Mouse (Mus musculus): ENCODE results near the gene Me1.

The Me1 gene

DNA sequence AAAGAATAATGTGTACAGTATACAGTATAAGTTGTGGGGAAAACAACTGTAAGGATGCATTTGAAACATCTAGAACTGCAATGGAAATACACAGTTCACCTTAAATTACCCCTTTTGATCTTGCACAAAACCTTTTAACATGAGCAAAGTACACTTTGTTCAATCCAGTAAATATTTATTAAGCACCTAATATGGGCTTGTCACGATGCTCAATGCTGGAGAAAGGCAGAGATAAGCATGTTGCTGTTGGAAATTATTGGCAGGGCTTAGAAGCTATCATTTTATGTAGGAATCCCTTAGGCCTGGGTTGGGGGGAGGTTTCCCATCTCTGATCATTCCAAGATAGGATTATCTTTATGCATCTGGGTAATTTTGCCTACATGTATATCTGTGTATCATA is 11.7 kb upstream of the Me1 start:
- no peak for DNase-seq

- no peak for DNase-seq
Observed at GRCm38 (mm10) chr9:86701844-86702243, 6.1 kb upstream of the Me1 start.

DNA sequence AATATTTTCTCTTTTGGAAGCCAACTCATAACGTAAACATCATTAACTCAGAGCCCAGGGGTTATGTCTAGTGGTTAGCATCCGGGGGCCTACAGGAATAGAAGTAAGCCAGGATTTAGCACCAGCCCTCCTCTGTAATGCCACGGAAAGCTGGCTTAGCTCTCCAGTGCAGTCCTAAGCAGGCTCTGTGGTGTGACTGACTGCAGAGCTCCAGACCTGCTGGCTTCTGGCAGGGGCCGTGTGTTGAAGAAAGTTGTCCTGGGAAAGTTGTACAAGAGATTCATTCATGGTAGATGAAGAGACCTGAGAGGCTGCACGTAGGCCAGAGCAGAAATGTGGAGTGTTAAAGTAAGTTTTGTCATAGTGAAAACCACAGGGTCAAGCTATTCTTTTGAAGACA is 5.5 kb upstream of the Me1 start:
- no peak for DNase-seq

- no peak for DNase-seq
Observed at GRCm38 (mm10) chr9:86695199-86695817, 445 bp downstream of the Me1 start.

GRCm38 (mm10) chr9:86694644-86695043 is 1.1 kb downstream of the Me1 start:
- no peak for DNase-seq

DNA sequence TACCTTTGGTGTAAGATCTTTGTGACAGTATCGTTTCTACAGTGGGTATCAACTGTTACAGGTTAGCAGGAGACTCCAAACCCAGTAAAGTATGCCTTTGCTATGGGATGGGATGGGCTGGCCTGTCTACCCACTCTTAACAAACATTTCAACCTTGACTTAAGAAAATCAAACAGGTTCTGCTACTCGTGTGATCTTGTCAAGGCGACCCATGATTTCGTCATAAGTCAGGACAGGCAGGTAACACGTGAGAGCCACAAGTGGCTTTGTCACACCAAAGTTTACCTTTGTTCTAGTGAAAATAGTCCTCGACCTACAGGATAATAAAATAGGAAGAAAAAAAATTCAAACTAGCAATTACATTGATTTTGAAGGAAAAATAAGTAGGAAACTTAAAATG is 1.8 kb downstream of the Me1 start:
- DNase-seq, result no peak

- DNase-seq, result no peak
Observed at GRCm38 (mm10) chr9:86692676-86693075, 3.1 kb downstream of the Me1 start.

DNA sequence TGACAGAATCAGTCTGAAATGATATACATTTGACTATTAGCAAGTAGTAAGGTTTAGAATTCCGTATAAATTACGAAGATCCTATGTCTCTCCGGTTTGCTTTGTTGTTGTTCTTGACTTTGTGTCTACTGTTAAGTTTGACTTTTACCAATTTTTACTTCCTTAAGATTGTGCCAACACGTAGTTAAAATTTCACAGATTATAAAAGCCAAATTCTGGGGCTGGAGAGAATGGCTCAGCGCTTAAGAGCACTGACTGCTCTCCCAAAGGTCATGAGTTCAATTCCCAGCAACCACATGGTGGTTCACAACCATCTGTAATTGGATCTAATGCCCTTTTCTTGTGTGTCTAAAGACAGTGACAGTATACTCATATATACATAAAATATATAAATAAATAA is 3.5 kb downstream of the Me1 start:
- DNase-seq, result no peak

DNA sequence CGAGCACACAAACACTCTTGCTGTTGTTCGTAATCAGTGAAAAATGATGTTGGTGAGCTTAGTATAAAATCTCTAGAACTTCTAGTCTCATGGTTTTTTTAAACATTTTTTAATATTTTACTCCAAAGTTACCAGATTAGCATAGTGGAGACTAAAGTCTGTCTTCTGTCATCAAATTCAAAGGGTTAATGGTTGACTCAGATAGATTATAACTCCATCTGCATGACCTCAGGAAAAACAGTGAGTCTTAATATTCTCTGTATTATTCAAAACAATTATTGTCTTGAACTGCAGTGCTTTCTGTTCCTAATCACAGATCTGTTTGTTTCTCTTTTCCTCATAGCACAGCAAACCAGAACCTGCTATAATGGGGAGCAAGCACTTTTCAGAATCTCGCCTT is 4.7 kb downstream of the Me1 start:
- no peak for DNase-seq

- no peak for DNase-seq
Observed at GRCm38 (mm10) chr9:86683713-86684209, 12.0 kb downstream of the Me1 start.

DNA sequence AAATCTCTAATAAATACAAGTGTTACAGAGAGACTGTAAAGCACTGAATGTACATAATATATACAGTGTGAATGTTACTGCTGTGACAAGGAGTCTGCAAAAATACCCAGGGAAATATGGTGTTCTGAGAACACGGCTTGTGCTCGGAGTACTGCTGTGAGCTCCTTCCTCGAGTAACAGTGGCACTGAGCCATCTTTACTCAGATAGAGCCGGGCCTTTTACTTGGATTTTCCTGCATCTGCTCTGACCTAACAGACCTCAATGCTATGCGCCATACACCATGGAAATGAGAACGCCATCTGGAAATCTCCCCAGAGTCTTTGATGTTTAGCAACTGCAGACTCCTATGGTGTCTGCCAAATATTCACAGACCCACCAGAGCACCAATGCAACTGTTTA is 12.9 kb downstream of the Me1 start:
- no peak for DNase-seq

GRCm38 (mm10) chr9:86682278-86682677 is 13.5 kb downstream of the Me1 start:
- no peak for DNase-seq

- no peak for DNase-seq
Observed at GRCm38 (mm10) chr9:86680431-86680830, 15.3 kb downstream of the Me1 start.

GRCm38 (mm10) chr9:86679843-86680417 is 15.8 kb downstream of the Me1 start:
- DNase-seq, result no peak

DNA sequence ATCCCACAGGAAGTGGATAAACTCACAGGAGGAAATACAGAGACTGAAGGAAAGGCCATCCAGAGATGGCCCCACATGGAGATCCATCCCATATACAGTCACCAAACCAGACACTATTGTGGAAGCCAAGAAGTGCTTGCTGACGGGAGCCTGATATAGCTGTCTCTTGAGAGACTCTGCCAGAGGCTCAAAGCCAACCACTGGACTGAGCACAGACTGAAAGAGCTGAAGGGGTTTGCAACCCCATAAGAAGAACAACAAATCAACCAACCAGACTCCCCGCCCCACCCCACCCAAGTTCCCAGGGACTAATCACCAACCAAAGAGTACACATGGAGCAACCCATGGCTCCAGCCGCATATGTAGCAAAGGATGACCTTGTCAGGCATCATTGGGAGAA is 19.5 kb downstream of the Me1 start:
- no peak for DNase-seq

DNA sequence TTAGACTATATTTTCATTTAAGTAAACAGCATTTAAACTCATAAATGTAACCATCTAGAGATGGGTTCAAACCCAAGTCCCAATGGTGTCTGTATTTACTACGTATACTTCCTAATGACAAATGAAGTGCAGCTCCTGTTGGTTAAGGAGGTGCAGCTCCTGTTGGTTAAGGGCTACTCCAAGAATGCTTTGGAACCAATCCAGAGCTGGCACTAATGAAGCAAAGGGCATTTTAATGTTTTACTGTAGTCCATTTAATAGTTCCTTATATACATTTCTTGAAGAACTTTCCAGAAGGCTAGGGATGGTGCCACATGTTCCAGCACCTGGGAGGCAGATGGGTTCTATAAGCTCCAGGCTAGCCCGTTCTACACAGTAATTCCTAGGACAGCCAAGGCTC is 20.3 kb downstream of the Me1 start:
- DNase-seq, result no peak

GRCm38 (mm10) chr9:86672907-86673472 is 22.8 kb downstream of the Me1 start:
- no peak for DNase-seq

DNA sequence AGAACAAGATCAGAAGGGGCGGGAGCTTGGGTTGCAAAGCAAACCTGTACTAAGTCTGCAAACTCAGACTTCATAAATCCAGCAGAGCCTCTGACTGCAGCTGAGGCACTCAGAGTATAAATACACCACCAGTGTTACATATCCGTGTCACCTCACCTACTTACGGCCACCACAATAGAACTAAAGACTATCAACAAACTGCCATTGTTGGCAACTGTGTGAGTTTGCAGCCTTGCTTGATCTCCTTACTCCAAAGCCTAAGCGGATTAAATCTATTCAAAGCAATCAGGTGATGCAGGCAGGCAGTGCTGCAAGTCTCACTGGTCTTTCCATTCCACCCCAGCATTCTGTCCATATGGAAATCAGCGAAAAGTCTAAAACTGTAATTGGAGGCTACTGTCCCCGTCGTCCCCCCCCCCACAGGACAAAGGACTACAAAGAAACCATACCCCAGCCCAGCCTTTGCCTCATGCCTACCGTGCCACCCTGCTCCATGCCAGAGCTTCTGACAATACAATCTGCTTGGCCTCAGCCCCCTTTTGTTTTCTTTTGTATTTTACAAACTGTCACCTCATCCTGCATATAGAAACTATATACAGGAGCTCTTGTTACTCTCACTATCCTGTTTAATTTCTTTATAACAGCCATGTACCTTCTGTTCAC is 27.0 kb downstream of the Me1 start:
- DNase-seq, result no peak

- DNase-seq, result no peak
Observed at GRCm38 (mm10) chr9:86667138-86667750, 28.5 kb downstream of the Me1 start.

- no peak for DNase-seq
Observed at GRCm38 (mm10) chr9:86661679-86662078, 34.1 kb downstream of the Me1 start.

DNA sequence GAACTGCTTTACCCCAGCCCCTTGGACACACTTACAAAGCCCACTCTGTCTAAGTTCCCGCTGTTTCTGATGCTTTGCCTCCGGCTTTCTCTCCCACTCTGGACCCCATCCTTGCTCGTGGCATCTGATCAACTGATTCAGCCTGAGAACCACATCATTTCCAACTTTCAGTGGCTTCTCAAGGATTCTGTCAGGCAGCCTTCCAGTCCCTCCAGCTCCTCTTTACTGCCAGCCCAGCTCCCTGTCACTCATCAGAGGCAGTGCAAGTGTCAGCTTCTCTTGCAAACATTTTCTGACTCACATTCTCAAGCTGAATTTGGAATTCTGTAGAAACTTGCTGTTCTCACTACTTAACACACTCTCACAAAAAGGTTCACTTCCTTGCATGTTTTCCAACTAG is 34.5 kb downstream of the Me1 start:
- no peak for DNase-seq

- no peak for DNase-seq
Observed at GRCm38 (mm10) chr9:86660327-86660726, 35.4 kb downstream of the Me1 start.

- no peak for DNase-seq
Observed at GRCm38 (mm10) chr9:86658347-86658746, 37.4 kb downstream of the Me1 start.

DNA sequence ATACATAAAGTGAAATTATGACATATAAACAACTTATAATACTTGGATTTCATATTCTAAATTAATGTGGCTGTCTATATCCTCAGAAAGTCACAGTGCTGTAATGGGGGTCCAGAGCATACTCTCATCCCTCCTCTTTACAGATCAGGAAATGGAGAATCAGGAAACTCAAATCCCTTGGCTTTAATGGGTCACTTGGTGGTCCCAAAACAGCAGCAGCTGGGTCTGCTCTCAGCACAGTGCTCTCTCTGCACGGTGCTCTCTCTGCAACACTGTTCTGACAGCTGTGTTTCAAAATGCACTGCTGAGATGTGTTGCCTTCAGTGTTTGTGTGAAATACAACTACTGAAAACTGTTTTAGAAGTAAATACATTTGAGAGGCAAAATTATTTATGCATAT is 43.6 kb downstream of the Me1 start:
- DNase-seq, result no peak
